7 mouse cellular contexts compared by ENCODE assay signal in genomic region chr4:53600462-53600861, GRCm38 (mm10). TPM values are rescaled to one million over a fixed set of nuclear protein-coding genes. Genes with fewer than 3 reads are reported as not detected.
DNase-seq lines count a peak whose midpoint lies in the region; ATAC-seq and TF ChIP-seq lines count a peak whose summit lies in the region.

No protein-coding gene starts in this region.

- DNase-seq in kidney, adult 2 months = peak; percentile 44
- no peak for DNase-seq in kidney, postnatal 36 days
- peak; percentile 42 for DNase-seq in WW6 (ENCODE audit: low read depth, low spot score)
- DNase-seq in lung, postnatal 0 days (ENCODE audit: low spot score) = peak; percentile 56
- no peak for DNase-seq in ovary, postnatal 10 days (ENCODE audit: low spot score)
- DNase-seq in adrenal gland, postnatal 36 days = no peak

- 47% methylated on average over 6 of the region's 6 CpGs for WGBS in kidney, adult 2 months
- WGBS in lung, postnatal 0 days = 47% methylated on average over 6 of the region's 6 CpGs

- TF ChIP-seq CTCF in kidney, adult 2 months (conservative IDR thresholded peaks at IDR 0.05; ENCODE audit: insufficient read depth, insufficient read length, low read depth, low read length) = peak; percentile 73
- TF ChIP-seq CTCF in E14TG2a.4 (conservative IDR thresholded peaks at IDR 0.05; ENCODE audit: low read length) = peak; percentile 94
- peak; percentile 96 for TF ChIP-seq CTCF in lung, postnatal 0 days (IDR thresholded peaks at IDR 0.05)

- no peak overlapping the region for H3K4me2 ChIP-seq in lung, postnatal 0 days (replicated peaks; ENCODE audit: low read depth, low read length)

- H3K27me3 ChIP-seq in kidney, adult 2 months (replicated peaks; ENCODE audit: control insufficient read depth, insufficient read depth, low read length) = no peaks in the 10 kb centered on the region
- peaks cover 5% of the 10 kb centered on the region; the same call in 1 of the 2 replicates for H3K27me3 ChIP-seq in E14TG2a.4 (ENCODE audit: insufficient read depth, low read length)
- H3K27me3 ChIP-seq in lung, postnatal 0 days (replicated peaks; ENCODE audit: insufficient read depth, low read length) = no peaks in the 10 kb centered on the region

- no peak for TF ChIP-seq EP300 in lung, postnatal 0 days (IDR thresholded peaks at IDR 0.05)

- no peak for TF ChIP-seq POLR2A in kidney, adult 2 months (IDR thresholded peaks at IDR 0.05; ENCODE audit: low read depth, low read length)

- no peak overlapping the region for H3K4me3 ChIP-seq in kidney, adult 2 months (ENCODE audit: insufficient read depth, low read depth, low read length)
- no peak overlapping the region for H3K4me3 ChIP-seq in E14TG2a.4 (replicated peaks; ENCODE audit: low read length)
- no peak overlapping the region for H3K4me3 ChIP-seq in lung, postnatal 0 days (ENCODE audit: low read depth, low read length)

- H3K9me3 ChIP-seq in E14TG2a.4 (ENCODE audit: low read length) = no peaks in the 10 kb centered on the region
- no peaks in the 10 kb centered on the region for H3K9me3 ChIP-seq in lung, postnatal 0 days (ENCODE audit: low read length)

- no peak overlapping the region for H3K27ac ChIP-seq in kidney, adult 2 months (ENCODE audit: insufficient read depth, low read depth, low read length)
- no peak overlapping the region for H3K27ac ChIP-seq in lung, postnatal 0 days (ENCODE audit: low read length)

- no peak for ATAC-seq in lung, postnatal 0 days

- no peak overlapping the region for H3K9ac ChIP-seq in lung, postnatal 0 days (replicated peaks; ENCODE audit: low read depth)

- peaks cover 6% of the 10 kb centered on the region; the same call in 1 of the 2 replicates for H3K4me1 ChIP-seq in kidney, adult 2 months (ENCODE audit: control insufficient read depth, insufficient read depth, low read length)
- H3K4me1 ChIP-seq in E14TG2a.4 (replicated peaks; ENCODE audit: low read depth, low read length) = peaks cover 14% of the 10 kb centered on the region
- peaks cover 4% of the 10 kb centered on the region; the same call in 1 of the 2 replicates for H3K4me1 ChIP-seq in lung, postnatal 0 days (ENCODE audit: insufficient read depth, low read depth, low read length)

- H3K36me3 ChIP-seq in kidney, adult 2 months (ENCODE audit: control insufficient read depth, insufficient read depth, low read length) = no peaks in the 10 kb centered on the region
- H3K36me3 ChIP-seq in E14TG2a.4 (ENCODE audit: insufficient read depth, low read length) = no peaks in the 10 kb centered on the region
- no peaks in the 10 kb centered on the region for H3K36me3 ChIP-seq in lung, postnatal 0 days (ENCODE audit: insufficient read depth, low read length)

RNA-seq across cellular contexts. Expression of gene Fsd1l, which starts 30.8 kb away (rescaled TPM):
- 0.53 and 0.55 TPM in 2 replicates for polyA plus RNA-seq in kidney, adult 2 months (2012; rRNA removed)
- polyA plus RNA-seq in lung, postnatal 0 days (2015; fragmentation: Nextera tagmentation; extraction: Ambion mirVana) = 7.9 and 9.4 TPM in 2 replicates
- 10 to 100 TPM in 1 of 2 experiments, 1 to 10 TPM in 1; 4.9 to 10.9 TPM for total RNA-seq in adrenal gland, postnatal 36 days (2021)

Comparison
In these comparisons a context has a peak if more than half of its experiments do, and no peak if none do; other contexts are left out.
1. DNase-seq: peak in kidney, adult 2 months (single experiment), WW6 (single experiment) and lung, postnatal 0 days (single experiment); none in kidney, postnatal 36 days (0 of 2), ovary, postnatal 10 days (single experiment) and adrenal gland, postnatal 36 days (0 of 2).
2. Peak in every context shown above with its lines, with median percentiles within 50 percentile points of each other: CTCF ChIP-seq.